Mouse (Mus musculus): ENCODE results near the gene Cdk9. TPM values are rescaled to one million over a fixed set of nuclear protein-coding genes. Genes with fewer than 3 reads are reported as not detected.

The Cdk9 gene
- 127 TPM for polyA plus RNA-seq (2015; fragmentation: Illumina TruSeq; extraction: RNeasy Lipid Tissue Mini Kit (QIAGEN cat#74804); ENCODE audit: low read depth, low replicate concordance)

GRCm38 (mm10) chr2:32712934-32713817 is at the start of gene Cdk9:
Gene Cdk9, minus strand, starts transcription at chr2:32713076.

GRCm38 (mm10) chr2:32757056-32757845 is 44.4 kb upstream of the Cdk9 start, which contains the start of gene Tor2a:
Gene Tor2a, plus strand, starts transcription at chr2:32757234.

GRCm38 (mm10) chr2:32740916-32741272 is 28.0 kb upstream of the Cdk9 start, which contains the start of gene 6330409D20Rik:
Gene 6330409D20Rik, minus strand, starts transcription at chr2:32741016.

DNA sequence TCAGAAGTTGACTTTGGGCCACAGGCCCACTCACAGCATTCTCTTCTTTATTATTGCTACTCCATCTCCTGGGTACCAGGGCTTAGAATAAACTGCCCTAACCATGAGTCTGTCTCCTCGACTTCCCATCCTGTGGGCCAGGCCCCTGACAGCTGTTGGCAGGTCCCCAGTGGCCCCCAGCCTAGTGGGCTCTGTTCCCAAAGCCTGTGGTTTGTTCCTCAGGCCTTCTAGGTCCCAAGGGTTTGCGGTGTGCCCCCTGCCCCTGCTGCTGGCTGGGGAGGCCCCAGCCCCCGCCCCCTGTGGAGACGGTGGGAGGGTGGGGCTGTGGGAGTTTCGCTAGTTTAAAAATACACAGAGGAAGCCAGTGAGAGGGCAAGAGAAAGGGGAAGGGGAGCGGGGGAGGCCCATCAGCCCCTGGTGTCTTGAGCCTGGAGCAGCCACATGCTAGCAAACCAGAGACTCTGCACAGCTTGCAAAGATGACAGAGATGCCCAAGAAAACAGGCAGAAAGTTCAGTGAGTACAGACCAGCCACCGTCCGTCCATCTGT is 7.9 kb upstream of the Cdk9 start, which contains the start of gene Sh2d3c:
Gene Sh2d3c, plus strand, starts transcription at position 375 of the 549 bp plus-strand sequence.

DNA sequence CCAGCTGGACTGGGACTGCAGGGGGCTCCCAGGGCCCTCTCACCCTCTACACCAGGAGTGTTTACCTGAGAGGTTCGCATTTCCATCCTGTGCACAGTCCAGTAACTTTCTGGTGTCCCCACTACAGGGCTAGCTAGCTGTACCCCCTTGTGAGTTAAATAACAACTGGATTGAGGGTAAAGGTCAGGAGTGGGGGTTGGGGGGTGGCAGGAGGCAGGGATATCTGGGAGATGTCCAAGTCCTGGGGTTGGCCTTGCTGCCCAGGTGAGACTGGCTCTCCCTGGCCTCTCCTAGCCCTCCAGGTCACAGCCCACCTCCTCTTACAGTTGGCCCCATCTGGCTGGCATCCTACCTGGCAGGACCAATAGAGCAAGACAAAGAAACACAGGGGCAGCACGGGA is 8.9 kb downstream of the Cdk9 start, which contains the start of gene Fpgs:
Gene Fpgs, minus strand, starts transcription at position 125 of the 401 bp plus-strand sequence.

Other genes starting within 250 kb of the Cdk9 start
- 45.6 TPM for gene Fam102a, start 177.7 kb downstream of the Cdk9 start, polyA plus RNA-seq (2015; fragmentation: Illumina TruSeq; extraction: RNeasy Lipid Tissue Mini Kit (QIAGEN cat#74804); ENCODE audit: low read depth, low replicate concordance)
- gene Dpm2, start 142.2 kb downstream of the Cdk9 start, polyA plus RNA-seq (2015; fragmentation: Illumina TruSeq; extraction: RNeasy Lipid Tissue Mini Kit (QIAGEN cat#74804); ENCODE audit: low read depth, low replicate concordance): 99.3 TPM
- 10.5 TPM for gene Pip5kl1, start 138.3 kb downstream of the Cdk9 start, polyA plus RNA-seq (2015; fragmentation: Illumina TruSeq; extraction: RNeasy Lipid Tissue Mini Kit (QIAGEN cat#74804); ENCODE audit: low read depth, low replicate concordance)
- 0.71 TPM for gene 9430097D07Rik, start 137.4 kb downstream of the Cdk9 start, polyA plus RNA-seq (2015; fragmentation: Illumina TruSeq; extraction: RNeasy Lipid Tissue Mini Kit (QIAGEN cat#74804); ENCODE audit: low read depth, low replicate concordance)
- 30.5 TPM for gene St6galnac4, start 126.0 kb downstream of the Cdk9 start, polyA plus RNA-seq (2015; fragmentation: Illumina TruSeq; extraction: RNeasy Lipid Tissue Mini Kit (QIAGEN cat#74804); ENCODE audit: low read depth, low replicate concordance)
- gene St6galnac6, start 113.4 kb downstream of the Cdk9 start, polyA plus RNA-seq (2015; fragmentation: Illumina TruSeq; extraction: RNeasy Lipid Tissue Mini Kit (QIAGEN cat#74804); ENCODE audit: low read depth, low replicate concordance): 122 TPM
- 123 TPM for gene Ak1, start 91.3 kb downstream of the Cdk9 start, polyA plus RNA-seq (2015; fragmentation: Illumina TruSeq; extraction: RNeasy Lipid Tissue Mini Kit (QIAGEN cat#74804); ENCODE audit: low read depth, low replicate concordance)
- gene Eng, start 66.5 kb downstream of the Cdk9 start, polyA plus RNA-seq (2015; fragmentation: Illumina TruSeq; extraction: RNeasy Lipid Tissue Mini Kit (QIAGEN cat#74804); ENCODE audit: low read depth, low replicate concordance): 20.2 TPM
- gene Fpgs, start 8.9 kb downstream of the Cdk9 start, polyA plus RNA-seq (2015; fragmentation: Illumina TruSeq; extraction: RNeasy Lipid Tissue Mini Kit (QIAGEN cat#74804); ENCODE audit: low read depth, low replicate concordance): 8.9 TPM
- 15.5 TPM for gene Sh2d3c, start 8.0 kb upstream of the Cdk9 start, polyA plus RNA-seq (2015; fragmentation: Illumina TruSeq; extraction: RNeasy Lipid Tissue Mini Kit (QIAGEN cat#74804); ENCODE audit: low read depth, low replicate concordance)
- gene 6330409D20Rik, start 27.9 kb upstream of the Cdk9 start, polyA plus RNA-seq (2015; fragmentation: Illumina TruSeq; extraction: RNeasy Lipid Tissue Mini Kit (QIAGEN cat#74804); ENCODE audit: low read depth, low replicate concordance): 2.6 TPM
- gene Tor2a, start 44.2 kb upstream of the Cdk9 start, polyA plus RNA-seq (2015; fragmentation: Illumina TruSeq; extraction: RNeasy Lipid Tissue Mini Kit (QIAGEN cat#74804); ENCODE audit: low read depth, low replicate concordance): 35.2 TPM
- gene Ttc16, start 62.6 kb upstream of the Cdk9 start, polyA plus RNA-seq (2015; fragmentation: Illumina TruSeq; extraction: RNeasy Lipid Tissue Mini Kit (QIAGEN cat#74804); ENCODE audit: low read depth, low replicate concordance): 1.5 TPM
- 6.8 TPM for gene Ptrh1, start 62.7 kb upstream of the Cdk9 start, polyA plus RNA-seq (2015; fragmentation: Illumina TruSeq; extraction: RNeasy Lipid Tissue Mini Kit (QIAGEN cat#74804); ENCODE audit: low read depth, low replicate concordance)
- 1.3 TPM for gene Cfap157, start 71.4 kb upstream of the Cdk9 start, polyA plus RNA-seq (2015; fragmentation: Illumina TruSeq; extraction: RNeasy Lipid Tissue Mini Kit (QIAGEN cat#74804); ENCODE audit: low read depth, low replicate concordance)
- 506 TPM for gene Stxbp1, start 134.2 kb upstream of the Cdk9 start, polyA plus RNA-seq (2015; fragmentation: Illumina TruSeq; extraction: RNeasy Lipid Tissue Mini Kit (QIAGEN cat#74804); ENCODE audit: low read depth, low replicate concordance)
- gene Fam129b, start 163.0 kb upstream of the Cdk9 start, polyA plus RNA-seq (2015; fragmentation: Illumina TruSeq; extraction: RNeasy Lipid Tissue Mini Kit (QIAGEN cat#74804); ENCODE audit: low read depth, low replicate concordance): 19.9 TPM
- 710 TPM for gene Rpl12, start 248.5 kb upstream of the Cdk9 start, polyA plus RNA-seq (2015; fragmentation: Illumina TruSeq; extraction: RNeasy Lipid Tissue Mini Kit (QIAGEN cat#74804); ENCODE audit: low read depth, low replicate concordance)
- 26.3 TPM for gene Lrsam1, start 248.5 kb upstream of the Cdk9 start, polyA plus RNA-seq (2015; fragmentation: Illumina TruSeq; extraction: RNeasy Lipid Tissue Mini Kit (QIAGEN cat#74804); ENCODE audit: low read depth, low replicate concordance)